Comparison of ENCODE assay signal across 8 mouse cellular contexts in the genomic region with DNA sequence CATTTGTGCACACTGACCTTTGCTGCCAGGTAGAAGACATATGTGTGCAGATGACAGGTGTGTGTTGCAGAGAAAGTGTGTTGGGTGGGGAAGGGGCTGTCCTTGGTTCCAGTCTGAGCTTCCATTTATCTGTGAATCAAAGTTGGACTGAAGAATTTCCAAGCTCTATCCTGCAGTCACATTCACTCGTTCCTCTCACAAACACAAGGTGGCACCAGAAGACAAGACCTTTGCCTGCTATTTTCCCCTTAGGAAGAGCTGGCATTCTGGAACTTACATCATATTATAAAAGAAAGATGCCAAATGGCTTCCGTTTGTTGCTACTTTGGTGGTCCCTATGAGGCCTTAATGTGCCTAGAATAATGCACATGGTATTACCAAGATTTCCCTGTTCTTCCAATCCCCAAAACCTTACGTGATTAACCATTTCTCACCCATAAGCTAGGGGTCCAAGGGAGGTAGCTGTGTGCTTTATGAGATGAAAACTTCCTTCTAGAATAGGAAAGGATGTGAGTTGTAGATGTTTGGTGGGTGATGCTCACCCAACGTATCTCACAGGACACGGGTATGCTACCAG. TPM values are rescaled to one million over a fixed set of nuclear protein-coding genes. Genes with fewer than 3 reads are reported as not detected.
DNase-seq lines count a peak whose midpoint lies in the region; ATAC-seq and TF ChIP-seq lines count a peak whose summit lies in the region.

No protein-coding gene starts in this region.

- intact Hi-C loops in heart, postnatal 14 days (cut with DNase I) = loop anchor here (1.0 to 5.0 kb wide), 5 partner anchors 144 to 435 kb away; partner anchors contain the start of gene Scarb2

- no peaks in the 10 kb centered on the region for H3K36me3 ChIP-seq in lung, postnatal 0 days (ENCODE audit: insufficient read depth, low read length)

- TF ChIP-seq EP300 in lung, postnatal 0 days (IDR thresholded peaks at IDR 0.05) = no peak

- whole genome bisulfite sequencing in large intestine, adult 2 months = 39% methylated on average over 5 of the region's 5 CpGs
- 40% methylated on average over 5 of the region's 5 CpGs for WGBS in lung, postnatal 0 days

- peak; percentile 48; the same call in 1 of the 2 replicates for ATAC-seq in lung, postnatal 0 days
- no peak for ATAC-seq in CD4-positive, CD25-positive, alpha-beta regulatory T cell, adult 4 months

- H3K27ac ChIP-seq in lung, postnatal 0 days (ENCODE audit: low read length) = no peak overlapping the region

- H3K27me3 ChIP-seq in lung, postnatal 0 days (replicated peaks; ENCODE audit: insufficient read depth, low read length) = no peaks in the 10 kb centered on the region

- H3K4me1 ChIP-seq in lung, postnatal 0 days (ENCODE audit: insufficient read depth, low read depth, low read length) = no peaks in the 10 kb centered on the region

- peak; percentile 92 for TF ChIP-seq CTCF in lung, postnatal 0 days (IDR thresholded peaks at IDR 0.05)

- no peaks in the 10 kb centered on the region for H3K9me3 ChIP-seq in lung, postnatal 0 days (ENCODE audit: low read length)

- no peak overlapping the region for H3K4me2 ChIP-seq in lung, postnatal 0 days (replicated peaks; ENCODE audit: low read depth, low read length)

- no peak overlapping the region for H3K9ac ChIP-seq in lung, postnatal 0 days (replicated peaks; ENCODE audit: low read depth)

- H3K4me3 ChIP-seq in lung, postnatal 0 days (ENCODE audit: low read depth, low read length) = no peak overlapping the region

- DNase-seq in urinary bladder, postnatal 14 days (ENCODE audit: low spot score) = peak; percentile 58
- DNase-seq in urinary bladder, postnatal 10 days (ENCODE audit: low spot score) = no peak
- peak; percentile 45 to 65 for DNase-seq in cerebellum, postnatal 25 days
- DNase-seq in heart, postnatal 14 days = peak; percentile 42 to 63
- peak; percentile 64 for DNase-seq in large intestine, adult 2 months (ENCODE audit: low read depth, low spot score)
- DNase-seq in lung, postnatal 0 days (ENCODE audit: low spot score) = peak; percentile 92
- peak; percentile 12 to 23 for DNase-seq in right cerebral cortex, postnatal 36 days (ENCODE audit: low spot score in 2 of 2)

RNA-seq across cellular contexts. Expression of gene Shroom3, which starts 45.1 kb away (rescaled TPM):
- total RNA-seq in heart, postnatal 14 days (2021) = 10 to 100 TPM; 33.4 to 37.7 TPM
- 53.2 and 73.2 TPM in 2 replicates for polyA plus RNA-seq in large intestine, adult 2 months (2012; rRNA removed)
- 8.8 and 10.6 TPM in 2 replicates for polyA plus RNA-seq in lung, postnatal 0 days (2015; fragmentation: Nextera tagmentation; extraction: Ambion mirVana)
- polyA plus RNA-seq in CD4-positive, CD25-positive, alpha-beta regulatory T cell, adult 4 months (2017; shearing (Covaris generic)) = not detected

RNA-seq across cellular contexts. Expression of gene Ccdc158, which starts 53.3 kb away (rescaled TPM):
- total RNA-seq in heart, postnatal 14 days (2021) = not detected
- 0.05 and 0.11 TPM in 2 replicates for polyA plus RNA-seq in large intestine, adult 2 months (2012; rRNA removed)
- polyA plus RNA-seq in lung, postnatal 0 days (2015; fragmentation: Nextera tagmentation; extraction: Ambion mirVana) = 1.1 and 1.6 TPM in 2 replicates
- polyA plus RNA-seq in CD4-positive, CD25-positive, alpha-beta regulatory T cell, adult 4 months (2017; shearing (Covaris generic)) = not detected
